Mouse (Mus musculus): ENCODE measurements around the gene Hip1. TPM values are rescaled to one million over a fixed set of nuclear protein-coding genes. Genes with fewer than 3 reads are reported as not detected.
A peak's percentile ranks its signal among the peaks of the same experiment; 100 is the strongest.

Hip1 gene
- polyA plus RNA-seq, 1 experiment from 2014 or later, result 38.5 TPM

DNA sequence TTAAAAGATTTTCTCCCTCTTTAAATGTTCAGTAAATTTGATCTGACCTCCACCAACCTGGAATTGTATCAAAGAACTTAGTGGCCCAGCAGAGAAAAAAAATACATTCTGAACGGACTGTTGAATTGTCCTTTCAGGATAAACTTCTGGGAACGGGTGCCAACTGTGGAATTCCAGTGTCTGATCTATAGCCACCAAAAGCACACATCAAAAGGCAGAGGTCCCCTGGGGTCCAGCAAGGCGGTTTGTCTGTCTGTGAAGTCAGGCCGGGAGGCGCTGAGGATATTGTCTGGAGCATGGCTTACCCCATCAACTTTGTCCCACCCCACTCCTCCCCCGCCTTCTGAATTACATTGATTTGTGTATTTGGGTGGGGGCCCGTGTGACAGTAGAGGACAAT is 16.9 kb downstream of the Hip1 start:
- H3K4me2 ChIP-seq, result no peak overlapping the region
- H3K27ac ChIP-seq, result no peak overlapping the region
- no peak for ATAC-seq (ENCODE audit: low FRiP score)

DNA sequence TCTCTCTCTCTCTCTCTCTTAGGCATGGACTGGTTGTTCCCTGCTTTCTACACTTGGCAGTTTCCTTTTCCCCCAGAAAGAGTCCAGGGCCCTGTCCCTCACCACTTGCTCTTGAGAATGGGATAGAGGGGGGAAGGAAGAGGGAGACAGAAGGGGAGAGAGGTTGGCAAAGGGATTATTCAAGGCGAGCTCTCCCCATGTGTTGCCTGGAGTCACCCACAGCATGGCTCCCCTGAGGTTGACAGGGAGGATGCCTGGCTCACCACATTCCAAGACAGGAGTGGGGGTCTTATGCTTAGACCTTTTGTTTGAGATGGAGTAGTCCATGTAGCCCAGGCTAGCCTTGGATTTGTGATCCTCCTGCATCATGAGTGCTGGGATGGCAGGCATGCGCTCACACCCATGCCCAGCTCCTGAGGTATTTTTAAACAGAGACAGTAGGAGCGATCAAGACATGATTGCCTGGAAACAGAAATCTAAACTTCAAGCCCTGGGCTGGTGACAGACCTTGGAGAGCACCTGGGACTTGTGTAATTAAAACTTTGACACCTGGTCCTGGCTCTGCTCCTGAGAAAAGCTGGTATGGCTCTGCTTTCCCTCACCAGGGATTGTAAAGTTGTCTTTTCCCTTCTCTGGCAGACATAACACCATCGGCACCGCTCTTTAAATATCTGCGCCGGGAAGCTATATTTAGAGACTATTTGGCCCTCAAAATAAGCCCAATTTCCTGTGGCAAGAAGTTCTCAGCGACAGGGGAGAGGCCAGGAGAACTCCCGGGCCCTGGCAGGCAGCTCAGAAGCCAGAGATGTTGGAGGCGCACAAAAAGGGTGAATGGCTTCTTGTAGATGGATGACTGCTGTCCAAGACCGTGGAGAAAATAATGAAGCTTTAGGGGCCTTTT is 20.0 kb downstream of the Hip1 start:
- no peak overlapping the region for H3K4me2 ChIP-seq
- H3K9me3 ChIP-seq, result no peaks in the 10 kb centered on the region
- H3K9ac ChIP-seq, result no peak overlapping the region
- peaks cover 9% of the 10 kb centered on the region; the same call in 1 of the 2 replicates for H3K4me1 ChIP-seq (replicated peaks)
- no peaks in the 10 kb centered on the region for H3K36me3 ChIP-seq
- WGBS, result 76% methylated on average over 11 of the region's 11 CpGs
- no peak overlapping the region for H3K4me3 ChIP-seq
- ATAC-seq (ENCODE audit: low FRiP score), result no peak
- no peaks in the 10 kb centered on the region for H3K27me3 ChIP-seq
- H3K27ac ChIP-seq, result peak overlapping the region; percentile 6; the same call in 1 of the 2 replicates

More for the DNA sequence above, 16.9 kb downstream of the Hip1 start:
- Histone ChIP-seq H3K4me3 (no peak overlapping the region), H3K9ac (no peak overlapping the region), H3K36me3 (no peaks in the 10 kb centered on the region), H3K9me3 (no peaks in the 10 kb centered on the region), H3K4me1 (replicated peaks) (peaks cover 13% of the 10 kb centered on the region; the same call in 1 of the 2 replicates), H3K27me3 (no peaks in the 10 kb centered on the region)
- 25% methylated on average over 7 of the region's 7 CpGs for WGBS

DNA sequence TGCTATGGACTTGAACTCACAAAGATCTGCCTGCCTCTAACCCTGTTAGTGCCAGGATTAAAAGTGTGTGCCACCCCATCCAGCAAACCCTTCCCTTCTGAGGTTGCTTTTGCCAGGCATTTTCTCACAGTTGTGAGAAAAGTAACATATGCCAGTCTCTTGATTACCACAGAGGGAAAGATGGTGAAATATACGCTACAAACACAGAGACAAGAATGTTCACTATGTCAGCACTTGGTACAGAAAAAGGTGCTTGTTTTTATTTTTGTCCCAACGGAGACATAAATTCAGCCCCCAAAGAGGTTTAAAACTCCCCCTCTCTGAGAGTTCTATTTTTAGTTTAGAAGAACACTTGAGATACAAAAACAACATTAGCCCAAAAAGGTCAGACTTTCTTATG is 20.8 kb downstream of the Hip1 start:
- 87% methylated on average over 2 of the region's 2 CpGs for WGBS
- no peak for ATAC-seq (ENCODE audit: low FRiP score)
- Histone ChIP-seq H3K4me3 (no peak overlapping the region), H3K4me1 (replicated peaks) (peaks cover 9% of the 10 kb centered on the region; the same call in 1 of the 2 replicates), H3K27me3 (no peaks in the 10 kb centered on the region), H3K9me3 (no peaks in the 10 kb centered on the region), H3K27ac (no peak overlapping the region), H3K9ac (no peak overlapping the region), H3K4me2 (no peak overlapping the region), H3K36me3 (no peaks in the 10 kb centered on the region)

DNA sequence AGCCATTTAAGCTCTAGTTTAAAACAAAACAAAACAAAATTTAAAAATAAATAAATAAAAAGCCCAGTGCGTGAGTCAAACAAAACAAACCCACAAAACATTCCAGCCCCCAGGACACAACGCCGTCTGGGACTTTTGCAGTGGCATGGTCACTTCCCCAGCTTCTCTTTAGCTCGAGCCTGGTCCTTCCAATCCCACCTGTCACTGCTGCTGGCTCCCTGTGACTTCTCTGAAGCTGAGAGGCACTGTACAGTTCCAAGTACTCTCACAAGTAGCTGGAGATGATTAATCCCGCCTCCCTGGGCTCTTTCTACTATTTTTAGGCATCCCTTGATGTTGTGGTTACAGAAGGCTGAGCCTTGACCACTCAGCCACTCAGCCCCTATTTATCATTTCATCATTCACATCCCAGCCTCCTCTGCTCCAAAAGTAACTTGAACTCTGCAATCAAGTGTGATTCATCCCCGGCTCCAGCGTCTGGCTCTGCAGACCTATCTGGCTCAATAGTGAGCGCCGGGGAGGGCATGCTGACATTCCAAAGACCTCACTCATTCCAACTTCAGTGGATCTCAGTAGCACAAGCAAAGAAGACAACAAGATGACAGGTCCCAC is 22.7 kb downstream of the Hip1 start:
- Histone ChIP-seq H3K4me2 (no peak overlapping the region), H3K4me3 (no peak overlapping the region), H3K9me3 (no peaks in the 10 kb centered on the region), H3K9ac (no peak overlapping the region), H3K36me3 (peaks cover under 1% of the 10 kb centered on the region; the same call in 1 of the 2 replicates), H3K27me3 (no peaks in the 10 kb centered on the region), H3K27ac (no peak overlapping the region), H3K4me1 (replicated peaks) (0 out of 2 replicates have a peak, but pooled peaks cover 5% of the 10 kb centered on the region)
- 87% methylated on average over 9 of the region's 9 CpGs for WGBS
- ATAC-seq (ENCODE audit: low FRiP score), result no peak

DNA sequence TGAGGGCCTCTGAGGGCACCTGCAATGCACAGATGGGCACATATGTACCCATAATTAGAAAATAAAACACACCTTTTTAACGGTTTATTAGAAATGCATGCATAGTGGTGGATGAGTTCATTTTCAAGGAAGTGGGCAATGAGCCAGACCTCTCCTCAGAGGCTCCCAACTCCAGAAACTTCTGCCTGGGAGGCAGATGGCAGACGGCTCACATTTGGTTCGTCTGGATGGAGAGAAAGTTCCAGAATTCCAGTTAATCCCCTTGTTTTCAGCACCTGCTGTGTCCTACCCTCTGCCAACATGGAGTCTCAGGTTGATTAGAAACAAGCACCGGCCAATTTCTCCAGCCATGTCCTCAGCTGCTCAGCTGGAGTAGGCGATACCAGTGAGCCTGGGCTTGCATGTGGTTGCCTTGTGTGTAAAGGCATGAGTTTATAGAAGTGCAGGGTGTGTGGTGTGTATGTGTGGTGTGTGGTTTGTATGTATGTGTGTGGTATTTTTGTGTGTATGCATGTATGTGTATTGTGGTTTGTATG is 27.5 kb downstream of the Hip1 start:
- Histone ChIP-seq H3K4me2 (no peak overlapping the region), H3K36me3 (peaks cover 21% of the 10 kb centered on the region), H3K27me3 (no peaks in the 10 kb centered on the region), H3K9ac (no peak overlapping the region), H3K27ac (no peak overlapping the region), H3K4me3 (no peak overlapping the region), H3K4me1 (replicated peaks) (peaks cover 8% of the 10 kb centered on the region; the same call in 1 of the 2 replicates), H3K9me3 (peaks cover 5% of the 10 kb centered on the region; the same call in 1 of the 2 replicates)
- no peak for ATAC-seq (ENCODE audit: low FRiP score)
- 88% methylated on average over 5 of the region's 5 CpGs for WGBS

DNA sequence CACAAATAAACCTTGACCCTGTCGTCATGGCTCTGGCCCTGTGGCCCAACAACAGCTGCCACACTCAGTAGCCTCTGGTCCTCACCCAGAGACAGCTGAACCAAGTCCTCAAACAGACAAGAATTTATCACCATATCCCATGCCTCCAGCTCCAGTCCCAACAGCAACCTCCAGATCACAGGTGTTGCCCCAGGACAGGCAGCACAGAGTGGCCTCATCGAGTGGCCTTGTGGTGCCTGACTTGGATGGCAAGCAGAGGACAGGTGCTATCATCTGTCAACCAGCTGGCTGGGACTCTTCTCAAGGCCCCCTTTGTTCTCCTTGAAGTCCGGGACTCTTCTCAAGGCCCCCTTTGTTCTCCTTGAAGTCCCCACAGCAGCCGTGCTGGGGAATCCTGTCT is 31.8 kb downstream of the Hip1 start:
- Histone ChIP-seq H3K4me1 (replicated peaks) (peaks cover 18% of the 10 kb centered on the region), H3K36me3 (peaks cover 21% of the 10 kb centered on the region), H3K9me3 (peaks cover 5% of the 10 kb centered on the region; the same call in 1 of the 2 replicates), H3K4me3 (no peak overlapping the region), H3K27me3 (no peaks in the 10 kb centered on the region), H3K9ac (no peak overlapping the region), H3K4me2 (no peak overlapping the region), H3K27ac (no peak overlapping the region)
- 35% methylated on average over 4 of the region's 4 CpGs for WGBS
- no peak for ATAC-seq (ENCODE audit: low FRiP score)

DNA sequence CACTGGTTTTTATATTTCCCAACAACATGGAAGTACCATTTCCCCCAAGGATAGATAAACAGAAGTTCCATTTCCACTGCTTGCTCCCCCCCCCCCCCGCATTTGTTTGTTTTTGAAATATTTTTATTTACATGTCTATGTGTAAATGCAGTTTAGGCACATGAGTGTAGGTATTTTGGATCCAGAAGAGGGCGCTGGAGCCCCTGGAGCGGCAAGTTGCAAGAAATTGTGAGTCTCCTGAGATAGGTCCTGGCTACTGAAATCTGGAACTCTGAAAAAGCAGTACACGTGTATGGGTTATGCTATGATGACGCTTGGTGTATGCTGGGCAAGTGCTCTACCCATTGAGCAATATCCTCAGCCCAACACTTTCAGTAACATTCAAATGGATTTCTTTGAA is 33.8 kb downstream of the Hip1 start:
- Histone ChIP-seq H3K27ac (no peak overlapping the region), H3K9ac (no peak overlapping the region), H3K36me3 (peaks cover 10% of the 10 kb centered on the region; the same call in 1 of the 2 replicates), H3K27me3 (no peaks in the 10 kb centered on the region), H3K4me1 (replicated peaks) (peaks cover 31% of the 10 kb centered on the region), H3K9me3 (peaks cover 4% of the 10 kb centered on the region), H3K4me3 (no peak overlapping the region), H3K4me2 (no peak overlapping the region)
- ATAC-seq (ENCODE audit: low FRiP score), result no peak
- 69% methylated on average over 5 of the region's 5 CpGs for WGBS

DNA sequence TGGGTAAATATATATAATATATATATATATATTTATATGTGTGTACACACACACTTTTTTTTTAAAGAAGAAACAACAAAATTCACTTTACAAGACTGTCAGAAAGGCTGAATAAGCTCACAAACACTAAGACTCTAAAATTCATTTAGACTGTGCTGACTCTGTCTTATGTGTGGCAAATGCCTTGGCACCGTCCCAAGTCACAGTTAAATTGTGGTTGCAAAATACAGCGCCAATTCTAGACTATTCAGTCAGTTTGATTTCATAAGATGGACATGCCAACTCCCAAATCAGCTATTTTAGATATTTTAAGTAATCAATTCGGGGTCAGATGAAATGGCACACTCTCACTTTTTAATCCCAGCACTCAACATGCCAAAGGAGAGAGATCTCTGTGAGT is 36.6 kb downstream of the Hip1 start:
- Histone ChIP-seq H3K4me3 (no peak overlapping the region), H3K27me3 (no peaks in the 10 kb centered on the region), H3K4me1 (replicated peaks) (peaks cover 34% of the 10 kb centered on the region), H3K36me3 (no peaks in the 10 kb centered on the region), H3K27ac (no peak overlapping the region), H3K9me3 (no peaks in the 10 kb centered on the region; the same call in 1 of the 2 replicates), H3K4me2 (no peak overlapping the region), H3K9ac (no peak overlapping the region)
- 83% methylated on average over 3 of the region's 3 CpGs for WGBS
- no peak for ATAC-seq (ENCODE audit: low FRiP score)

DNA sequence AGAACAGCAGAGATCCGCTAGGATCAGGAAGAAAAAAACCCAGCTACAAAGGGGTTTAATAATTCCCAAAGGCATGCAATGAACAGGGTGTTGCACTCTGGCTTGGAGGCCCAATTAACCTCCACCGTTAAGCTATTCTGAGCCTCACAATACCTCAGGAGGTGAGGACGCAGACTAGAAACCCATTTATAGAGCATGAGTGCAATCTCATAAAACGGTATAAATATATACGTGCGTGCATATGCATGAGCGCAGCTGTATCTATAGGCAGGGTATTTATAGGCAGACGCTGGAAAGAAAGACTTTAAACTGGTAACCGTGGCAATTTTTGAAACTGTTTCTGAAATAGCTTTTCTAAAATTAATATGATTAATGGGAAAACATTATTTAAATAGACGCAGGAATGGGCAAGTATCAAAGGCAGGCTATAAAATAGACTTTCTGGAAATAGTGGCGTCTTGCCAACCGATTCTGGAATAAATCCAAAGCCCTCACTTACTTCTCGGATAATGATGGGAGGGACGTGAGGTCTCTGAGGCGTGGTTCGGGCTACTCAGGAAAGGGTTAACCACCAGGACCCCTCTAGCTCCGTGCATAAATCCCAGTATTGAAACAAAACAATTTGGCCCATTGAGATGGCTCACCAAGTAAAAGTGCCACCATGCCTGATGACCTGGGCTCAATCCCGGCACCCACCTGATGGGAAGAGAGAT is 37.2 kb downstream of the Hip1 start:
- H3K4me2 ChIP-seq, result no peak overlapping the region
- no peak overlapping the region for H3K4me3 ChIP-seq
- H3K9me3 ChIP-seq, result no peaks in the 10 kb centered on the region; the same call in 1 of the 2 replicates
- H3K27ac ChIP-seq, result 0 out of 2 replicates have a peak overlapping the region, but pooled peaks have one; percentile 15
- no peak overlapping the region for H3K9ac ChIP-seq
- WGBS, result 52% methylated on average over 18 of the region's 18 CpGs
- peaks cover 28% of the 10 kb centered on the region for H3K4me1 ChIP-seq (replicated peaks)
- ATAC-seq (ENCODE audit: low FRiP score), result no peak
- H3K27me3 ChIP-seq, result no peaks in the 10 kb centered on the region
- H3K36me3 ChIP-seq, result no peaks in the 10 kb centered on the region

DNA sequence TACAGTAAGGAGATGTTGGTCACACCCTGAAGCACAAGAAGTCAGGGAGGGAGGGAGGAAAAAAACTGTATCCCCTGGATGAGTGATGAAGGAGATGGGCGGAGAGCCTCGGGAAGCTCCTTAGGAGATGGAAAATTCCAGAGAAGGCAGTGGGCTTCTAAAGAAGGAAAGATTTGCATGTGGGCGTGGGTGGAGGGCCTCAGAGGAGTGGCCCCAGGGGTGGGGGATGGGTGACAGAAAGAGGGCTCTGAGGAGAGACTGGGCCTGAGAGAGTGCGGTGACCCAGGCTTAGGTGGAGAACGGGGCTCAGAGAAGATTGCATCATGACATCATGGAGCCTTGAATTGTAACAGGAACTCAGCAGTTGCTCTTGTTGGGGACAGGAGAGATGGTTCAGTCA is 39.5 kb downstream of the Hip1 start:
- H3K9me3 ChIP-seq, result no peaks in the 10 kb centered on the region; the same call in 1 of the 2 replicates
- H3K27ac ChIP-seq, result no peak overlapping the region
- H3K36me3 ChIP-seq, result no peaks in the 10 kb centered on the region
- ATAC-seq (ENCODE audit: low FRiP score), result no peak
- H3K4me1 ChIP-seq (replicated peaks), result peaks cover 36% of the 10 kb centered on the region
- H3K27me3 ChIP-seq, result no peaks in the 10 kb centered on the region
- WGBS, result 72% methylated on average over 5 of the region's 5 CpGs
- H3K9ac ChIP-seq, result no peak overlapping the region
- no peak overlapping the region for H3K4me2 ChIP-seq
- no peak overlapping the region for H3K4me3 ChIP-seq

DNA sequence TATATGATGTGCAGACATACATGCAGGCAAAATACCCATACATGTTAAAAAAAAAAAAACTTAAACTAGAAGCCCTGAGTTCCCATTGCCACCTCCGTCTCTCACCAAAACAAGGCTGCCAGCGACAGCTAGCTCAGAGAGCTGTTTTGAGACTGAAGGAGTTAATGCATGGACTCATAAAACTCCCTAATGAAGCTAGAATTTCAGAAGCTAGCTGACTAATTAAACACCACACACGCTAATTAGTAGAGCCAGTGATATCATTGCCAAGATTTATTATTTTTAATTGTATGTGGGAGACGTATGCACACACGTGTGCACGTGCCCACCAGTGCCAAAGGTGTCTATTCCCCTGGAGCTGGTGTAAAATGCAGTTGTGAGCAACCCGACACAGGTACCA is 42.0 kb downstream of the Hip1 start:
- Histone ChIP-seq H3K4me3 (no peak overlapping the region), H3K27me3 (no peaks in the 10 kb centered on the region), H3K36me3 (no peaks in the 10 kb centered on the region), H3K27ac (no peak overlapping the region), H3K4me1 (replicated peaks) (peaks cover 27% of the 10 kb centered on the region), H3K9me3 (no peaks in the 10 kb centered on the region; the same call in 1 of the 2 replicates), H3K4me2 (no peak overlapping the region), H3K9ac (no peak overlapping the region)
- 72% methylated on average over 7 of the region's 7 CpGs for WGBS
- no peak for ATAC-seq (ENCODE audit: low FRiP score)

DNA sequence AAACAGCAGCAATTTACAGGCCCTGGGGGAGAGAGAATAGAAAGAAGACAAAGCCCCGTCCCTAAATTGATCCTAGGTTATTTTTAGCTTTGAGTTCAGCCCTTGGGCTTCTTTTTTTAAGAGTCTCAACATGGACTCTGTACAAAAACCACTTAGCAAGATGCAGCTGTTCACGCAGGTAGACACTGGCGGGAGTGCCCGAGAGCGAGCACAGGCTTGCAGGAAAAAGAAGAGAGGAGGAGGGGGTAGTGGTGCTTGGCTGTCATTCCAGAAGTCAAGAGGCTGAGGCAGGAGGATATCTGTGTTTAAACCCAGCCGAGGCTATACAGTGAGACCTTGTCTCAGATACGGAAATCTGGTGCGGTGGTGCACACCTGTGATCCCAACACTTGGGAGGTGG is 42.9 kb downstream of the Hip1 start:
- 82% methylated on average over 8 of the region's 8 CpGs for WGBS
- H3K4me2 ChIP-seq, result no peak overlapping the region

More for the DNA sequence above, 42.9 kb downstream of the Hip1 start:
- Histone ChIP-seq H3K27ac (peak overlapping the region; percentile 20), H3K4me3 (no peak overlapping the region), H3K27me3 (no peaks in the 10 kb centered on the region), H3K9ac (no peak overlapping the region), H3K9me3 (no peaks in the 10 kb centered on the region; the same call in 1 of the 2 replicates), H3K36me3 (no peaks in the 10 kb centered on the region), H3K4me1 (replicated peaks) (peaks cover 24% of the 10 kb centered on the region)
- no peak for ATAC-seq (ENCODE audit: low FRiP score)
